Mouse (Mus musculus): Measurements from ENCODE around the gene Jun. TPM values are rescaled to one million over a fixed set of nuclear protein-coding genes. Genes with fewer than 3 reads are reported as not detected.

The Jun gene
- polyA plus RNA-seq, 1 experiment from 2014 or later, result 62.9 TPM

GRCm38 (mm10) chr4:95049884-95050517, 2.0 kb downstream of the Jun start:
- Histone ChIP-seq H3K4me1 (ENCODE audit: control insufficient read depth, insufficient read depth, low read depth, low read length) (peaks cover 10% of the 10 kb centered on the region), H3K4me3 (ENCODE audit: low read length) (peak overlapping the region; percentile 68), H3K4me2 (ENCODE audit: low read length) (peak overlapping the region; percentile 64), H3K36me3 (ENCODE audit: control insufficient read depth, insufficient read depth, low read length) (no peaks in the 10 kb centered on the region), H3K27ac (ENCODE audit: low read depth, low read length) (peak overlapping the region; percentile 95; the same call in 1 of the 2 replicates), H3K9me3 (ENCODE audit: control insufficient read depth, low read length) (no peaks in the 10 kb centered on the region), H3K27me3 (replicated peaks; ENCODE audit: control insufficient read depth, insufficient read depth, low read length) (no peaks in the 10 kb centered on the region), H3K9ac (ENCODE audit: low read depth, low read length) (peak overlapping the region; percentile 82)
- no peak for ATAC-seq
- under 1% methylated on average over 34 of the region's 34 CpGs for WGBS

GRCm38 (mm10) chr4:95049153-95049552, 2.9 kb downstream of the Jun start:
- Histone ChIP-seq H3K9ac (ENCODE audit: low read depth, low read length) (peak overlapping the region; percentile 19; the same call in 1 of the 2 replicates), H3K4me2 (ENCODE audit: low read length) (peak overlapping the region; percentile 64), H3K4me3 (ENCODE audit: low read length) (peak overlapping the region; percentile 68), H3K36me3 (ENCODE audit: control insufficient read depth, insufficient read depth, low read length) (no peaks in the 10 kb centered on the region), H3K27me3 (replicated peaks; ENCODE audit: control insufficient read depth, insufficient read depth, low read length) (no peaks in the 10 kb centered on the region), H3K9me3 (ENCODE audit: control insufficient read depth, low read length) (no peaks in the 10 kb centered on the region), H3K27ac (ENCODE audit: low read depth, low read length) (no peak overlapping the region), H3K4me1 (ENCODE audit: control insufficient read depth, insufficient read depth, low read depth, low read length) (peaks cover 8% of the 10 kb centered on the region)
- no peak for ATAC-seq
- 46% methylated on average over 2 of the region's 2 CpGs for WGBS

- Histone ChIP-seq H3K36me3 (ENCODE audit: control insufficient read depth, insufficient read depth, low read length) (no peaks in the 10 kb centered on the region), H3K27ac (ENCODE audit: low read depth, low read length) (no peak overlapping the region), H3K27me3 (replicated peaks; ENCODE audit: control insufficient read depth, insufficient read depth, low read length) (no peaks in the 10 kb centered on the region), H3K9me3 (ENCODE audit: control insufficient read depth, low read length) (no peaks in the 10 kb centered on the region), H3K4me3 (ENCODE audit: low read length) (0 out of 2 replicates have a peak overlapping the region, but pooled peaks have one; percentile 68), H3K4me2 (ENCODE audit: low read length) (peak overlapping the region; percentile 64), H3K9ac (ENCODE audit: low read depth, low read length) (no peak overlapping the region), H3K4me1 (ENCODE audit: control insufficient read depth, insufficient read depth, low read depth, low read length) (peaks cover 7% of the 10 kb centered on the region)
- 74% methylated on average over 4 of the region's 4 CpGs for WGBS
- ATAC-seq, result no peak
Measured at GRCm38 (mm10) chr4:95048731-95049100, 3.3 kb downstream of the Jun start.

- Histone ChIP-seq H3K9me3 (ENCODE audit: control insufficient read depth, low read length) (no peaks in the 10 kb centered on the region), H3K4me1 (ENCODE audit: control insufficient read depth, insufficient read depth, low read depth, low read length) (peaks cover 2% of the 10 kb centered on the region), H3K9ac (ENCODE audit: low read depth, low read length) (no peak overlapping the region), H3K36me3 (ENCODE audit: control insufficient read depth, insufficient read depth, low read length) (no peaks in the 10 kb centered on the region), H3K27me3 (replicated peaks; ENCODE audit: control insufficient read depth, insufficient read depth, low read length) (no peaks in the 10 kb centered on the region), H3K4me3 (ENCODE audit: low read length) (no peak overlapping the region), H3K4me2 (ENCODE audit: low read length) (peak overlapping the region; percentile 64), H3K27ac (ENCODE audit: low read depth, low read length) (no peak overlapping the region)
- WGBS, result 35% methylated on average over 5 of the region's 5 CpGs
- no peak for ATAC-seq
Measured at GRCm38 (mm10) chr4:95048021-95048730, 3.8 kb downstream of the Jun start.

GRCm38 (mm10) chr4:95045133-95045532, 6.9 kb downstream of the Jun start:
- WGBS, result 89% methylated on average over 1 of the region's 1 CpGs
- H3K36me3 ChIP-seq (ENCODE audit: control insufficient read depth, insufficient read depth, low read length), result no peaks in the 10 kb centered on the region
- no peak overlapping the region for H3K4me3 ChIP-seq (ENCODE audit: low read length)
- H3K4me1 ChIP-seq (ENCODE audit: control insufficient read depth, insufficient read depth, low read depth, low read length), result peaks cover 2% of the 10 kb centered on the region
- no peaks in the 10 kb centered on the region for H3K27me3 ChIP-seq (replicated peaks; ENCODE audit: control insufficient read depth, insufficient read depth, low read length)
- H3K9me3 ChIP-seq (ENCODE audit: control insufficient read depth, low read length), result no peaks in the 10 kb centered on the region
- no peak overlapping the region for H3K4me2 ChIP-seq (ENCODE audit: low read length)
- H3K27ac ChIP-seq (ENCODE audit: low read depth, low read length), result no peak overlapping the region
- no peak overlapping the region for H3K9ac ChIP-seq (ENCODE audit: low read depth, low read length)
- no peak for ATAC-seq

- no peak overlapping the region for H3K27ac ChIP-seq (ENCODE audit: low read depth, low read length)
- no peak for ATAC-seq
- no peaks in the 10 kb centered on the region for H3K36me3 ChIP-seq (ENCODE audit: control insufficient read depth, insufficient read depth, low read length)
- no peak overlapping the region for H3K4me2 ChIP-seq (ENCODE audit: low read length)
- peaks cover 2% of the 10 kb centered on the region for H3K4me1 ChIP-seq (ENCODE audit: control insufficient read depth, insufficient read depth, low read depth, low read length)
- H3K27me3 ChIP-seq (replicated peaks; ENCODE audit: control insufficient read depth, insufficient read depth, low read length), result no peaks in the 10 kb centered on the region
- 90% methylated on average over 6 of the region's 6 CpGs for WGBS
- H3K9ac ChIP-seq (ENCODE audit: low read depth, low read length), result no peak overlapping the region
- H3K9me3 ChIP-seq (ENCODE audit: control insufficient read depth, low read length), result no peaks in the 10 kb centered on the region
- H3K4me3 ChIP-seq (ENCODE audit: low read length), result no peak overlapping the region
Measured at GRCm38 (mm10) chr4:95044721-95045120, 7.3 kb downstream of the Jun start.

GRCm38 (mm10) chr4:95038024-95038423, 14.0 kb downstream of the Jun start:
- peak; percentile 65; the same call in 1 of the 2 replicates for ATAC-seq
- 29% methylated on average over 5 of the region's 5 CpGs for WGBS
- no peak overlapping the region for H3K27ac ChIP-seq (ENCODE audit: low read depth, low read length)

GRCm38 (mm10) chr4:95031158-95031557, 20.9 kb downstream of the Jun start:
- Histone ChIP-seq H3K27me3 (replicated peaks; ENCODE audit: control insufficient read depth, insufficient read depth, low read length) (no peaks in the 10 kb centered on the region), H3K9me3 (ENCODE audit: control insufficient read depth, low read length) (no peaks in the 10 kb centered on the region), H3K36me3 (ENCODE audit: control insufficient read depth, insufficient read depth, low read length) (no peaks in the 10 kb centered on the region), H3K9ac (ENCODE audit: low read depth, low read length) (no peak overlapping the region), H3K4me2 (ENCODE audit: low read length) (no peak overlapping the region), H3K27ac (ENCODE audit: low read depth, low read length) (no peak overlapping the region), H3K4me1 (ENCODE audit: control insufficient read depth, insufficient read depth, low read depth, low read length) (no peaks in the 10 kb centered on the region), H3K4me3 (ENCODE audit: low read length) (no peak overlapping the region)
- 71% methylated on average over 4 of the region's 4 CpGs for WGBS
- no peak for ATAC-seq

More at GRCm38 (mm10) chr4:95038024-95038423, 14.0 kb downstream of the Jun start:
- Histone ChIP-seq H3K9me3 (ENCODE audit: control insufficient read depth, low read length) (no peaks in the 10 kb centered on the region), H3K4me2 (ENCODE audit: low read length) (no peak overlapping the region), H3K36me3 (ENCODE audit: control insufficient read depth, insufficient read depth, low read length) (no peaks in the 10 kb centered on the region), H3K9ac (ENCODE audit: low read depth, low read length) (no peak overlapping the region), H3K4me3 (ENCODE audit: low read length) (no peak overlapping the region), H3K27me3 (replicated peaks; ENCODE audit: control insufficient read depth, insufficient read depth, low read length) (no peaks in the 10 kb centered on the region), H3K4me1 (ENCODE audit: control insufficient read depth, insufficient read depth, low read depth, low read length) (no peaks in the 10 kb centered on the region)

GRCm38 (mm10) chr4:95025847-95026600, 26.0 kb downstream of the Jun start:
- H3K27me3 ChIP-seq (replicated peaks; ENCODE audit: control insufficient read depth, insufficient read depth, low read length), result no peaks in the 10 kb centered on the region
- ATAC-seq, result peak; percentile 73
- no peak overlapping the region for H3K4me2 ChIP-seq (ENCODE audit: low read length)
- WGBS, result 59% methylated on average over 16 of the region's 16 CpGs
- H3K9ac ChIP-seq (ENCODE audit: low read depth, low read length), result no peak overlapping the region
- no peaks in the 10 kb centered on the region for H3K4me1 ChIP-seq (ENCODE audit: control insufficient read depth, insufficient read depth, low read depth, low read length)
- H3K9me3 ChIP-seq (ENCODE audit: control insufficient read depth, low read length), result no peaks in the 10 kb centered on the region
- H3K36me3 ChIP-seq (ENCODE audit: control insufficient read depth, insufficient read depth, low read length), result no peaks in the 10 kb centered on the region
- no peak overlapping the region for H3K27ac ChIP-seq (ENCODE audit: low read depth, low read length)
- H3K4me3 ChIP-seq (ENCODE audit: low read length), result no peak overlapping the region
